10 mouse cellular contexts compared by ENCODE assay signal in genomic region chr17:13681126-13681525, GRCm38 (mm10).
A peak's percentile ranks its signal among the peaks of the same experiment; 100 is the strongest.
DNase-seq lines count a peak whose midpoint lies in the region; ATAC-seq and TF ChIP-seq lines count a peak whose summit lies in the region.
"Had no signal": no experiment of that assay in that cellular context is flagged by ENCODE, and none has a peak within 500 bp of the region (broad histone marks: within the 10 kb centered on the region; RNA-seq: fewer than 3 reads in every experiment).

No protein-coding gene starts in this region.

- H3K27me3 ChIP-seq in heart, adult 2 months (ENCODE audit: control insufficient read depth, insufficient read depth, low read length): no peaks in the 10 kb centered on the region
- no peaks in the 10 kb centered on the region for H3K27me3 ChIP-seq in heart, embryonic 12.5 days (replicated peaks)
- H3K27me3 ChIP-seq in limb, embryonic 10.5 days (ENCODE audit: low read depth, poor library complexity, severe bottlenecking): no peaks in the 10 kb centered on the region
- H3K27me3 ChIP-seq: embryonic facial prominence, embryonic 13.5 days had no signal

- H3K4me3 ChIP-seq in heart, adult 2 months: no peak overlapping the region; the same call in 1 of the 2 replicates
- H3K4me3 ChIP-seq in heart, embryonic 12.5 days: no peak overlapping the region
- no peak overlapping the region for H3K4me3 ChIP-seq in brown adipose tissue, adult 24 weeks (ENCODE audit: insufficient read depth, low read depth, low read length)
- no peak overlapping the region for H3K4me3 ChIP-seq in limb, embryonic 10.5 days
- H3K4me3 ChIP-seq: embryonic facial prominence, embryonic 13.5 days had no signal

- peak overlapping the region; percentile 2; the same call in 1 of the 2 replicates for H3K27ac ChIP-seq in heart, adult 2 months
- no peak overlapping the region for H3K27ac ChIP-seq in heart, embryonic 12.5 days (ENCODE audit: poor library complexity, severe bottlenecking)
- H3K27ac ChIP-seq in brown adipose tissue, adult 24 weeks (replicated peaks; ENCODE audit: low read depth, low read length): peak overlapping the region; percentile 12; the same call in 1 of the 2 replicates
- H3K27ac ChIP-seq in limb, embryonic 10.5 days: no peak overlapping the region

- H3K4me2 ChIP-seq in heart, embryonic 12.5 days: no peak overlapping the region
- H3K4me2 ChIP-seq: embryonic facial prominence, embryonic 13.5 days had no signal

- H3K79me2 ChIP-seq in heart, adult 2 months (replicated peaks; ENCODE audit: control insufficient read depth, insufficient read depth, low read length): no peaks in the 10 kb centered on the region

- ATAC-seq in heart, embryonic 12.5 days (ENCODE audit: insufficient number of reproducible peaks, low FRiP score): no peak

- no peak for TF ChIP-seq CTCF in heart, adult 2 months (IDR thresholded peaks at IDR 0.05)

- H3K36me3 ChIP-seq in heart, adult 2 months (ENCODE audit: control insufficient read depth, insufficient read depth, low read length): peaks cover 2% of the 10 kb centered on the region; the same call in 1 of the 2 replicates
- 0 out of 2 replicates have a peak, but pooled peaks cover 3% of the 10 kb centered on the region for H3K36me3 ChIP-seq in heart, embryonic 12.5 days
- H3K36me3 ChIP-seq in limb, embryonic 10.5 days: no peaks in the 10 kb centered on the region
- H3K36me3 ChIP-seq: embryonic facial prominence, embryonic 13.5 days had no signal

- intact Hi-C loops in heart, adult 2 months (cut with DNase I): loop anchor here (5.0 kb wide), 3 partner anchors 56 to 209 kb away; no protein-coding TSS in a partner anchor
- intact Hi-C loops in left cerebral cortex, postnatal 25 days (cut with DNase I): loop anchor here (5.0 kb wide), 1 partner anchor 209 kb away; no protein-coding TSS in a partner anchor

- peaks cover 15% of the 10 kb centered on the region for H3K4me1 ChIP-seq in heart, adult 2 months (ENCODE audit: control insufficient read depth, insufficient read depth, low read length)
- H3K4me1 ChIP-seq in heart, embryonic 12.5 days (replicated peaks): peaks cover 55% of the 10 kb centered on the region
- H3K4me1 ChIP-seq in brown adipose tissue, adult 24 weeks (ENCODE audit: control insufficient read depth, insufficient read depth, insufficient read length, low read length): peaks cover 14% of the 10 kb centered on the region
- H3K4me1 ChIP-seq in limb, embryonic 10.5 days: peaks cover 19% of the 10 kb centered on the region

- H3K9ac ChIP-seq in heart, adult 2 months (ENCODE audit: low read depth, low read length): no peak overlapping the region
- H3K9ac ChIP-seq in heart, embryonic 12.5 days: no peak overlapping the region
- H3K9ac ChIP-seq: embryonic facial prominence, embryonic 13.5 days had no signal

- no peak for TF ChIP-seq EP300 in heart, adult 2 months (IDR thresholded peaks at IDR 0.05; ENCODE audit: insufficient read depth, low read depth, low read length)

- WGBS in heart, adult 2 months: 82% methylated on average over 6 of the region's 6 CpGs
- 83% methylated on average over 6 of the region's 6 CpGs for WGBS in heart, embryonic 12.5 days
- 85% methylated on average over 6 of the region's 6 CpGs for WGBS in limb, embryonic 10.5 days

- TF ChIP-seq POLR2A in heart, adult 2 months (IDR thresholded peaks at IDR 0.05; ENCODE audit: insufficient read depth, low read depth, low read length): no peak

- no peak for DNase-seq in heart, adult 2 months
- DNase-seq in frontal cortex, postnatal 14 days (ENCODE audit: low spot score in 2 of 2): peak; percentile 57 to 58
- peak; percentile 35 to 79 for DNase-seq in left cerebral cortex, postnatal 25 days (ENCODE audit: low spot score in 2 of 2)
- DNase-seq in adrenal gland, adult 8-10 months: no peak
- no peak for DNase-seq in ovary, postnatal 14 days (ENCODE audit: low spot score)
- DNase-seq in limb, embryonic 10.5 days (ENCODE audit: low spot score): no peak
- DNase-seq: lung, postnatal 4 days had no signal

- H3K9me3 ChIP-seq in heart, embryonic 12.5 days (replicated peaks): no peaks in the 10 kb centered on the region
- H3K9me3 ChIP-seq in limb, embryonic 10.5 days (replicated peaks): no peaks in the 10 kb centered on the region
- H3K9me3 ChIP-seq: embryonic facial prominence, embryonic 13.5 days had no signal

Comparison
In these comparisons a context has a peak if more than half of its experiments do, and no peak if none do; other contexts are left out.
1. H3K27ac ChIP-seq: peak in heart, adult 2 months (single experiment) and brown adipose tissue, adult 24 weeks (single experiment); none in heart, embryonic 12.5 days (single experiment) and limb, embryonic 10.5 days (single experiment).
2. DNase-seq: peak in frontal cortex, postnatal 14 days (2 of 2) and left cerebral cortex, postnatal 25 days (2 of 2); none in heart, adult 2 months (0 of 2), adrenal gland, adult 8-10 months (single experiment), ovary, postnatal 14 days (single experiment) and limb, embryonic 10.5 days (single experiment).